Mouse (Mus musculus): ENCODE measurements around the gene Foxn1.

DNA sequence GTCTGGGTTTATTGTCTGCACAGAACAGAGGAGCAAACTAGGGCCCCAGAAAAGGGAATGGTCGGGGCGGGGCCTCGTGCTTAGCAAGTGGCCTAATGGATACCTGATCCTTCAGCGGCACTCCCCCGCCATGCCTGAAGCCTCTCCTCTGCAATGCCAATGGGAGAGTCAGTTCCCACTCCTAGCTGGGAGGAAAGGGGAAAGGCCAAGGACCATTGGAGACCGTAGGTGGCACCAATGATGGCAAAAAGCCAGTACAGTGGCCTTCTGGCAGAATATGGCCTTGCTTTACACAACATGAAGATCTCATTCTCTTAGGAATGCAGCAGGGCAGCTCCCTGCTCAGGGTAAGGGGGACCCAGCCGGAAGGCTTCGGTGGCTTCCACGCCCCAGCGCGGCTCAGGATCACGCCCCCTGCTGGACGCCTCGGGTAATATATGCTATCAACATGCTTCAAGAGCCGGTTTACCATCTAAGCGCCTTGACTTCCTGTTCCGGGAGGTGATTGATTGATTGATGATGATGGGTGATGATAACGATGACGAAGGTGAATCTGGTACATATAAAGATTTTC lies 49.5 kb upstream of the Foxn1 start:
- TF ChIP-seq GATA1 (IDR thresholded peaks at IDR 0.05; ENCODE audit: borderline replicate concordance, low read length) (no peak), FLI1 (IDR thresholded peaks at IDR 0.05; ENCODE audit: low read length) (no peak)
